Mouse (Mus musculus) gastrocnemius, adult 18-20 months (tissue): ENCODE measurements at regions not wholly inside any gene's neighbourhood (a gene's known extent, or its start where the extent isn't known, plus 50 kb on each side); places are given as distances from the start of the nearest gene placed in this dataset.

Experiments
- DNase-seq: peaks from one replicate; pipeline ENCODE4 v3.0.0; 2021; ENCODE audit warnings: low spot score

DNA sequence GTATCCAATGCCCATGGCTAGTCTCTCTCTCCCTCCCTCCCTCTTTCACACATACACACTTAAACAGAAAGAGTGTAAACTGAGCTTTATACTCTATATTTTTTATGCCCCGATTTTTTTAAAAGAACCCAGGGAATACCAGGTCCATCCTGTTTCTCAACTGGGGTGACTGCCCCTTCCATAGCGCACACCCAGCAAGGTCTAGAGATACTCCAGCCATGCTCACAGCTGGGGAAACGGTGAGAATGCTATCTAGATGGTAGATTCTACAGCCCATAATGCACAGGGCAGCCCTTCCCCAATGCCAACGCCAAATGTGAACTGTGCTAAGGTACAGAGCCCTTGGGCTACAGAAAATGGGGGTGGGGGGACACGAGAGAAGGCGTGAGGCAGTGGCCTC lies 51.2 kb upstream of the Tln2 start:
- DNase-seq, result no peak

DNA sequence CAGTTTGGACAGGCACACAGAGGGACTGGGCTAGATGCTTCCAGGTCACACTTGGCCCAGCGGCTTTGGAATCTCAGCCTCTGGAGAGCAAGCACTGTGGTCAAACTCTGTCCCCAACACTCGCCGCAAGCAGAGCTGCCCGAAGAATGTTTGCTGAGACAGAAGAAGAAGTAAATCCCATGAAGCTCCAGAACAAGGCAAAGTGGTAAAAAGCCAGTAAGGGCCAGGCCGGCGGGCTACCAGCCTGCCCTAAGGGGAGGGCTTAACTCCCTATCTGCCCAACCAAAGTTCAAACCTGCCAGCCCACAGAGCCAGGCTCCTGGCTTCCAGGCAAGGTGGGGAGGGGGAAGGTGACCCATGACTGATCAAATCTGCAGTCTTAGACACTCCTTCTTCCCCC lies 52.2 kb upstream of the Tln2 start:
- no peak for DNase-seq

DNA sequence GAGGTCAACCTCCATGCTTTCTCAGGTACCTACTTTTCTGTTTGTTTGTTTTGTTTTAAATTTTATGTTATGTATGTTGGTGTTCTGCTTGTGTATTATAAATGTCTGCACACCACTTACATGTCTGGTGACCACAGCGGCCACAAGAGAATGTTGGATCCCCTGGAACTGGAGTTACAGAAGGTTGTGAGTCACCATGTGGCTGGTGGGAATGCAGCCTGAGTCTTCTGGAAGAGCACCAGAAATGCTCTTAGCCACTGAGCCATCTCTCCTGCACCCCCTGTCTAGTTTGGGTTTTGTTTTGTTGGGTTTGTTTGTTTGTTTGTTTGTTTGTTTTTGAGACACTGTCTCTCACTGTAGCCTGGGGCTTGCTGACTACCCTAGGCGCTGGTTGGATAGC lies 52.6 kb upstream of the Tln2 start:
- DNase-seq, result no peak

DNA sequence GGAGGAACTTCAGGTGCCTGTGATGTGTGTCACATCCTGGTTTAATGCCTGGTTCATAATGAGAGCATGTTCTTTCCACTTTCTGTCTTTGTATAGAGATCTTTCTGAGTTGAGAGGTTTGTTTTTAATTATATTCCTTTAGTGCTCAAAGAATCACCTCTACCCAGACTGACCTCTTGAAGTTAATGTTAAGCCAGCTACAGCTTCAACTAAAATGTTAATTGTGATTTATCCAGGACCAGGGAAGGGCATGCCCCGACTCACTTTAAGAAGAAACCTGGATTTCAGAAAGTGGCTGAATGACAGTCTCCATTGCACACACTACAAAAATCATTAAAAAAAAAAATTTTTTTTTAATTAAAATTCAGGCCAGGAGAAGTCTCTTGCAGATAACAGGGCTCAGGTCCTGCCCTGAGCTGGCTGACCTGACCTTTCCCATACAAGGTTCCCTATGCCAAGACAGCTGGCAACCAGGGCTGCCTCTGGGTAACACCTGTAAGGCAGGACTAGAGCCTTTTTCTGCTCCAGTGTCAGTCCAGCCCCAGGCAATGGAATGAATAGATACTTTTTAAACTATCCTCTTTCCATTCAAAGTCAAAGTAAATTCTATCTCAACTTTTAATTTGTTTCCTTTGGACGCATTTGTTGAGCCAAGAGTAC lies 54.7 kb upstream of the Tln2 start:
- no peak for DNase-seq

DNA sequence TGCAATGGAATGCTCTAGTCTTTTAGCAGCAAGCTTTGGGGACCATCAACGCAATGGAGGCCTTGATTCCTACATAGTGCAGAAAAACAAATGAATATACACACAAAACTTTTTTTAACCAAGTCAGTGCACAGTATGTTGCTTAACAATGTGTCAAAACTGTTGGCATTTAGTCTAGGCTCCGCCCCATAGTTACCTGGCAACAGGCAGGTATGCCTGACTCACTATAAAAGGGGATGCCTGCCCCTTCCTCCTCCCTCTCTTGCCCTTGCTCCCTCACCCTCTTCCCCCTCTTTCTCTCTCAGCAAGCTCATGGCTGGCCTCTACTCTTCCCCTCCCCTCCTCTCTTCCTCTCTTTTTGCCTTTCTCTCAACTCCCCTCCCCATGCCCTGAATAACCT lies 56.7 kb upstream of the Tln2 start:
- no peak for DNase-seq

DNA sequence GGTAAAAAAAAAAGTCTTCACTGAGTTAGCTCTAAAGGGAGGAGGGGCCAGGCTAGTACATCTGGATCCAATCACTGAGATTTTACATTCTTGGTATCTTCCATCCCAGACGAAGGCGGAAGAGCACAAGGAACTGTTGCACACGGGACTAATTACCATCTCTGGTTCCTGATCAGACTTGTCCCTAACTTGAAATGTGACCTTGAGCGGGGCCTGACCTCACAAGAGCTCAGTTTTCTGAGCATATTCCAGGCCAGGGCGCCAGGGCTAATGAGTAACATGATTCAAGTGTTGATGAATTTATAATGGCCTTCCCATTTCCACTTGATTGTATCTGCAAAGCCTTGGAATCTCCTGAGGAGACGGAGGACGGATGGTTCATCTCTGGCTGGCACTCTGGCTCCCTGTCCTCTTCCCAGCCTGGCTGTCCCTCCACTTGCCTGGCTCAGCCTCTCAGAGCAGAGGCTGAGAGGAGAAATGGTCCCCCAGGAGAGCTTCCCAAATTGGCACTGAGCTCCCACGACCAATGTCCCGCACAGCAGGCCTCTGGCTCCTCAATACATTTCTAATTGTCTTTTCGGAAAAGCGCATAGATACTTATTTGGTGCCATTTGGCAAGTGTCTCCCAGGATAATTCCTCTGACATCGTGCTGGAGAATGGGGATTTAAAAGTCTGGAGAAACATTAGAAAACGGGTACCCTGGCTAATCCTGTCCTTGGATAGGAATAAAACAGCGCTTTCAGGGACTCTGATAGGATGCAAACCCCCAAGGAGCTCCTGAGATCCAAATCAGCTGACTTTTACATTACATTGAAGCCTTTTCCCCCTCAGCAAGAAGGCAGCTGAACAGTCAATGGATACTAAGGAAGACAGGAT lies 58.1 kb upstream of the Tln2 start:
- no peak for DNase-seq

DNA sequence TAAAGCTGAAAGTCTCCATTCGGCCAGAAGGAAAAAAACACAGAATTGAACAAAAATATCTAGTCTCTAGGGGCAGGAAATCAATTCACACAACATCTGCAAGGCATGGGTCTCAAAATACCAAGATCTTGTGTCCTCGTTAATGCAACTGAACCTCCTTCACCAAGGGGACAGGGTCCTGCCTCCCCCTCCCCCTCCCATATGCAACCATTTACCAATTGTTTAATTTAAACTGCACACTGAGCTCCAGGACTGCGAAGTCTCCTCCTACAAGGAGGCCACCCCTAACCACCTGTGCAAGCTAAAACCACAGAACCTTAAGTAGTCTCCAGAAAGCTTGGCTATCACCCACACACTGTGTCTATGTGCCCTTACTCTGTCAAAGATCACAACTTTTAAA lies 61.4 kb upstream of the Tln2 start:
- no peak for DNase-seq

DNA sequence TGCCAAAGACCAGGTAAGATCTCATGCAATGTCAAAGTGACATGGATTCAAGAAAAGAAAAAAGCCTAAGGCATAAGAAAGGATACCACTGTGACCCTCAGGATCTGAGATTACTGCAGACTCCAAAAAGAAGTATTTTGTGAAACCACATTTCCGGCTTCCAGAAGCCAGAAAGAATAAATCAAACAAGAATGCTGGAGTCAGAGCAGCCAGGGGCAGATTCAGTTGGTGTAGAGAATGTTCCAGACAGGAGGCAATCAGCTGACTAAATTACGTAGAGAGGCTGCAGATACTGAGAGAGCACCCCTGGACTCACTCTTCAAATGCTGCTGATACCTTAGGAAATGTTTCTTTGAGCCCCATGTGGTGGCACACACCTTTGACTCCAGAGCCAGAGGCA lies 67.7 kb upstream of the Tln2 start:
- DNase-seq, result no peak

DNA sequence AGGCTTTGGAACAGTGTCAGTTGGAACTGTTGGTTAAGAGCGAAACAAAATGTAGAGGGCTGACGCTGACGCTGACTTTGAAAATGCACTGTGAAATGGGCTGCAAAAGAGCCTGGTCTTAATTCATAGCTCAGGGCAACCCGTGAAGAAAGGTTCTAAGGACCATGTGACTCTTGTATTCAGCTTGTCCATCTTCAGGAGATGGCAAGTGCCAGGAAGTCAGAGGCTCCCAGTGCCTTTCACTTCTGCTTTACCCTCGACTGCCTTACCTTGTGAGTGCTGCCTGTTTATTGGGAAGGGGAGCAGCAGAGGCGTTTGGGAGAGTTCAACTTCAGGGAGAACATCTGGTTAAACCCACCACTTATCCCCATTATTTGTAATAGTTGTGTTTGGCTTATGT lies 70.1 kb upstream of the Tln2 start:
- no peak for DNase-seq

DNA sequence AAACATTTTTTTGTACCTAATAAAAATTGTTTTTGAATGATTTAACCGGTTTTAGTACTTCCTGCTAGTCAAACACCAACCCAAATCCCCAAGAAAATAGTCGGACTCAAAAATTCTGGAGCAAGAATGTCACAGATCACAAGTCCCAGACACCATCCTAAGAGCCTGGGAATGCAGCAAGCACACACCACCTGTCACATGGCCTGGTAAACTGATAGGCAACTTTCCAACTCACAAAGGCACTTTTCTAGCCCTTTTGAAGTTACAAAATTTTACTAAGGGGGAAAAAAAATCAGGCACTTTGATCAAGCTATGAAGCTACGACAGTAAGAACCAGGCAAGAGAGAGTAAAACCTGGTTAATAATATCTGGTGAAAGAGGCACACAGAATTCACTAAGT lies 70.7 kb upstream of the Tln2 start:
- no peak for DNase-seq

DNA sequence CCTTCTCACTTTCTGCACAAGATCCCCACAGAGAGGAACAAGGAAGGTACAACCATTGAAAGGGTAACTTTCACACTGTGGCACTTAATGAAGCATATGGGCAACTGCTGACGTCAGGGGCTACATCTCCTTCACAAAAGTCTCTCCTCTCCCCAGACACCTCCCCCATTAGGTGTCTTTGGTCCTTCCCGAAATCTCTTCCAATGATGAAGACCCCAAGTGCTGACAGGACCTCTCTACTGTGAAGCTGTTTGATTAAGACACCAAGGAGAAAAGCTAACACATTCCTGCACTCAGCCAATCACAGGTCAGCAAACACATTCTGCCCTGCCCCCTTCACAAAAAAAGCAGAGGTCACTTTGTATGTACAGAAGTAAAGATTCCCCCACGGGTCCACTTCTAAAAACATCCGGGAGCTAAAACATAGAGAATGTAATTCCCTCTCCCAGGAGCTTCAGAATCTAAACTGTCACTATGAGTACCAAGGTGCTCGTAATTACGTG lies 72.3 kb upstream of the Tln2 start:
- no peak for DNase-seq

DNA sequence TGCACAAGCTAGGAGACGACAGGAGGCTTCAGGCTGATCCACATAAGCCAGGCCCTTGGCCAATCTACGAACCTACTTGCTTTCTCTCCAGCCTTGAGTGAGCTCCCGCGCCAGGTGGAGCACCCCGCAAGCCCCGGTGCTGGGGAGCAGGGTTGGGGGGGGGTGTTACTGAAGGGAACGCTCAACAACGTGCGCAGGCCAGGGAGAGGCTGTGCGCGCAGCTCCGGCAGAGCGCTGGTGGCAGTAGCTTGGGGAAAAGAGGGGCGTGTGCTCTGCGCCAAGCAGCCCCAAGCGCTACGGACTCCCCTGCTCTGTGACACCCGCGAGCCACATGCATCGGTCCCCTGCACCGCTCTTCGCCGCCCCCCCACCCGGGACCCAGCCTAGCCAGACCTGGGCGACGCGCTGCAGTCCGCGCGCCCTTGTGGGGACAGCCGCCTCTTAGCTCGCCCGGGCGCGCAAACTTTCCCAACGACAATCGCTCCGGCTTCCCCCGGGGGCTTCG lies 73.1 kb upstream of the Tln2 start:
- peak; percentile 10 for DNase-seq

DNA sequence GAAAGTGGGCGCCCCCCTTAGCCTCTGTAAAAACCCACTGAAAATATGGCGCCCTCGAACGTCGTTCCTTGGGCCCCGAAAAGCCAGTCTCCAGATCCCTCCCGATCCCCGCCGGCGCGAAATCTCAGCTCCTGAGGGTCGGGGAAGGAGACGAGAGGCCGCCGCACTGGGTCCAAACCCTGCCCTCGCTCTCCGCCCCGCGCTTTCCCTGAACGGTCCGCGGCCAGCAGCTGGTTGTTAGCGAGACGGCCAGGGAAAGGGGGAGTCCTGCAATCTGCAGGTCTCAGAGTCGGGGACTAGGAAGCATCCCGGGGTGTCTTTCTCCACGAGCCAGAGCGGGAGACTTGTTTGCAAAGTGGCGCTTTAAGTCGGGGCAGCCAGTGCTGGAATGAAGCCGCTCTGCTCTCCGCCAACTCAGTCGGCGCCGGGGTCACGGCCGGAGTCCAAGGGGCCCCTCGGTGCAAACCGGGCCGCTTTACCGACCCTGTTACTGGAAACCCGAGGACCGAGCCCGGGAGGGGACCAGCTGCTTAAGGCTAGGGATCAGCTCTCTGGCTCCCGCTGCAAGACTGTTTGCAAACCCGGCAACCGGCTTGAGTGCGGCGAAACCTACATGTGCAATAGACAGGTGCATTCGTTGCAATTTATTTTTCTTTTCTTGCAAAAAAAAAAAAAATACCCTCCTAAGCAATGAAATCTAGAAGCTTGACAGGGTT lies 73.7 kb upstream of the Tln2 start:
- DNase-seq, result peak; percentile 22

DNA sequence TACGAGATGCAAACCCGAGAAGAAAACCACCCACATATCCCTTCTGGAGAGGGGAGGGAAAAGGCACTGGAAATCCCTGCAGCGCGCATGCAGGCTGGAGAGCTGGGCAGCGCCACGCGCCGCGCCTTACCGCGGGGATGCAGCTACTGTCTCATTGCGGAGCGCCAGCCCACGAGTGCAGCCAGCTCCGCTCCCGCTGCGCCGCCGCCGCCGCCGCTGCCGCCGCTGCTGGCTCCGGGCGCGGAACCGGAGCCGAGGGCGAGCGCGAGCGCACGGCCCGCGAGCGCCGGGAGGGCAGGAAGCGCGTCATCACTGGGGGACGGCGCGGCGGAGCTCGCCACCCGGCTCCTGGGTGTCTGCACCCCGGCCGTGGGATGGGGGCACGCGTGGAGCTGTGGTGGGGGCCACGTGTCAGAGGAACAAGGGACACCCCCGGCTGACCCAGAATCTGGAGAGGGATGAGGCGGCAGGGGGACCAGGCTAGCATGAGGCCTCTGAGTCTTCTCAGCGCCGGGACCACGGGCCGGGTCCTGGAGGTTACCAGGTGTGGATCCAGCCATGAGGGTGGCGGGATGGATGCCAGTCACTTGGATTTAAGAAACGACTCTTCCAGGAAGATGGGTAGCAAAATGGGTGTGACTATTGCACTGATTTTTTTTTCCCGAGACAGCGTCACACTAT lies 74.4 kb upstream of the Tln2 start:
- peak; percentile 56 for DNase-seq

DNA sequence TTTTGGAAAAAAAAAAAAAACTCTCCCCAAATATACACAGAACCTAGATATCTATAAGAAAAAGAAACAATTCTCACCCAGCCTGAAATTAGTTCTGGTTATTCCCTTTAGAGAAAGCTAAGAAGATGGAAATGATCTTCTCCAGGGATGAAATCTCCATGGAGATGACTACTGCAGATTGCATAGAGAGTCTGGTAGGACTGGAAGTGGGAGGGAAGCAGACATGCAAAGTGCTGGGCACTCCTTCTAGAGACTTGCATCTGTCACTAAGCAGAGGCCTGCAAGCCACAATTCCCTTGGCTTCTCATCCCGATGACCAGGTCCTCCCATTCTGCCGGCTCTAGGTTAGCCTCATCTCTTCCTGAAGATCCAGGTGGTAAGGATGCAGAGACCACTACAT lies 87.3 kb upstream of the Tln2 start:
- no peak for DNase-seq

DNA sequence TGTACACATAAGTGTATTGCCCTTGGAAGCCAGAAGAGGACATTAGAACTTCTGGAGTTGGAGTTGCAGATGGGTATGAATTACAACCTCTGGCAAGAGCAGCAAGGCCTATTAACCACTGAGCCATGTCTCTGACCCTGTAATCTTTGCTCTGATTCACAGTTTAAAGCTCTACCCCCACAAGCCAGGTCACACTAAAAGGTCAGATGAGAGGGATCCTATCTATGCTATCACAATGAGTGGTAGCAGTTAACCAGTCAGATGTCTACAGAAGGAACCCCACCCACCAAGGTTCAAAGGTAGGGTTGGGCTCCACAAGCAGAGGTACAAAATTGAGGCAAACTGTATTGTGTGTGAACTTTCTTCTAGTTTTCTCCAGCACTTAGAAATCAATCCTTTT lies 94.5 kb upstream of the C2cd4b start:
- no peak for DNase-seq

DNA sequence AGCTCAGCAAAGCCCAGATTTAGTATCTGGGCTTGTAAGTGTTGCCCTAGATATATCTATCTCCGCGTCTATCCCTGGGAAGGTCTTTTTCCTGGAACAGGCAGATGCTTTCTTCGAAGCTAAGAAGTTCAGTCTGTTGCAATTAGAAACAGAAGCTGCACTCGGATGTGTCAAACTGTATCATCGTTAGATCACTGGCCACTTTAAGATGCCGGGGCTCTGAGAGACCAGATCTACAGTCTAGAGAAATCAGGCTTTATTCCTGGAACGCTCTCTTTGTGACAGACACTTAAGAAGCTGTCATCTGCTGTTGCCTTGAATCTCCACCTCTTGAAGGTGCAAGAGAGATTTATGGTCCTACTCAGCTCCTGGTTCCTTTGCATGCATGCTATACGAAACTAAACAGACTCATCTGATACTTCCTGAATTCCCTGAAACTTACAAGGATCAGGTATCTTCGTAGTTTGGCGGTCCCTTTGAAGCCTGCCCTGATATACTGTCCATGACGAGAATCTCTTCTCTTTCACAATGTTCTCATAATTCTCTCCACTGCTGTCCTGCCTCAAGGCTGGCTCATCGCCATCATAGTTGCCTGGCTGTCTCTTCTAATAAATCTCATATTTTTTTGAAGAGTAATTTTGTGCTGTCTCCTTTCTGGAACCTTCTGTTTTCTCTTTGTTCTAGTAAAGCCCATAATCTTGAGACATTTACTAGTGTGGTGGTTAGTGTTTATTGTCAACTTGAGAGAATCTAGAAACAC lies 88.8 kb upstream of the C2cd4b start:
- no peak for DNase-seq

DNA sequence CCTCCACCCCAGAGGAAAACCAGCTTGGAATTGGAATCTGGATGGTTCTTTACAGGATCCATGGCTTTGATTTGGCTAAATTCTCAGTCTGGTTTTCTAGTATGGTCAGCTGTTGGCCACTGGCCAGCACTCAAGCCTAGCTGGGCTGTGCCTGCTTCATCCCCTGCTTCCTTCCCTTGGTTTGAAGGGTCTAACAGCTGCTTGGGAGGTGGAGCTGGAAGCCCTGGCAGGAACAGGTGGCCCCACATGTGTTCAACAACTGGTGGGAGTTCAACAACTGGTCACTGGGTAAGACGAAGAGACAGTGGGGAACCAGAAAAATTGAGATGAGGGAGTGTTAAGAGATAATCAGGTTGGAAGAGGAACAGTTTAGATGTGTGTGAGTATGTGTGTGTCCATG lies 82.3 kb upstream of the C2cd4b start:
- DNase-seq, result no peak

DNA sequence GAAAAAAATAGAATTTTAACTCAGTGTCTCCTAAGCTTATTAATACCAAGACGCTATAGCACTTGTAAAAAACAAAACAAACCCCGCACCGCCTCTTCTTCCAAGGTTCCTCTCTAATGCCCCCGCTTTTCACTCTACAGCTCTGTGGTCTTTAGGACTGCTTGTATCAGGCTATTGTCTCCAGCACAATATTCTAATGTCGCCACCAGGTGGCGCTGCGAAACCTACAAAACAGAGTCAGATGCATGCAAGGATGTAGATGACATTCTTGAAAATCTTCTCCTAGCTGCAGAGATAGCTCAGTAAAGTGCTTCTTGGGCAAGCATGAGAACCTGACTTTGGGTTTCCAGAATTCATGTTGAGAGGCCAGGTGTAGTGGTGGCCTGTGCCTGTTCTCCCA lies 75.9 kb upstream of the C2cd4b start:
- DNase-seq, result peak; percentile 32

DNA sequence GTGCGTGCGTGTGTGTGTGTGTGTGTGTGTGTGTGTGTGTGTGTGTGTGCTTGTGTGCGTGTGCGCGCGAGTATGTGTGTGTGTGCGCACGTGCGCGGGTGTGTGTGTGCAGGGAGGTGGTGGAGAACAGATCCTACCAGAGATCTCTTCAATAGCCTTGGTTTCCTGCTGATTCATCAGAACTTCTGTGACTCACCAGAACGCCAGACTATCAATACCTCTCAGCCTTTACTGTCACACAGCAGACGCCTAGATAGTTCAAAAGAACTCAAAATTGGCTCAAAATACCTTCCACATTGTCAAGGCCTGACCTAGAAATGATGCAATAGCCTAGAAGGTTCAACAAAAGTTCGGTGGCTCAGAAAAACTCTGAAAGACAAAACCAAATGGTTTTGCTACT lies 66.8 kb upstream of the C2cd4b start:
- DNase-seq, result no peak

DNA sequence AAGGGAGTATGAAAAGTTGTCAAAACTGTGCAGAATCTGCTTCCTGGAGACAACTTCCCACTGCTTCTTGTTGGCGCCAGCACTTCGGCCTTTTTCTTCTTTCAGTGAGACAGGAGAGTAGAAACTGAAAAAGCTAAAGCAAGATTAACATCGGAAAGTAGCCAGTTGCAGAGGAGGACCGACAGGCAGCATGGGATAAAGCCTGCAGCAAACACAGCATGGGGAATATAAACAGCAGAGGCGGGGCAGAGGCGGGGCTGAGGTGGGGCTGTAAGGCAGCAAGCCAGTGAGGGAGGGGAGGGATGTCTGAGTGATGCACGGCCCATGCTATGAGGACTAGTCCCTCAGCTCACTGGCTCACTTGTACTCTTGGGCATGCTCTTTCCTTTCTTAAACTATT lies 65.5 kb upstream of the C2cd4b start:
- peak; percentile 14 for DNase-seq
